Mouse (Mus musculus) myocyte (in vitro differentiated cells): Measurements from ENCODE around the gene Tle6. TPM values are rescaled to one million over a fixed set of nuclear protein-coding genes. Genes with fewer than 3 reads are reported as not detected.

ENCODE experiments used
- H3K27me3 ChIP-seq: one replicate; pipeline ENCODE4 v1.6.1; 2011; ENCODE audit not compliant: control insufficient read depth, insufficient read depth, insufficient read length
- H3K36me3 ChIP-seq: one replicate; pipeline ENCODE4 v1.6.1; 2011; ENCODE audit not compliant: control insufficient read depth, insufficient read depth
- H3K4me2 ChIP-seq: one replicate; pipeline ENCODE4 v1.6.1; 2011; ENCODE audit warnings: low read depth, control low read depth
- H3K4me3 ChIP-seq: one replicate; pipeline ENCODE4 v1.5.1; 2011; ENCODE audit warnings: mild to moderate bottlenecking, control low read depth, moderate library complexity
- H3K79me2 ChIP-seq: one replicate; pipeline ENCODE4 v1.6.1; 2011; ENCODE audit not compliant: control insufficient read depth, insufficient read depth
- H3ac ChIP-seq: one replicate; pipeline ENCODE4 v1.6.1; 2011; ENCODE audit not compliant: control insufficient read depth, insufficient read length
- CEBPB ChIP-seq: IDR thresholded peaks from 2 replicates; pipeline ENCODE4 v1.6.1; 2011; ENCODE audit warnings: mild to moderate bottlenecking, moderate library complexity; ENCODE audit not compliant: poor library complexity, insufficient read depth, severe bottlenecking
- E2F4 ChIP-seq: IDR thresholded peaks from one replicate; pipeline ENCODE4 v1.6.1; 2011; ENCODE audit warnings: mild to moderate bottlenecking, control low read depth, moderate library complexity; ENCODE audit not compliant: insufficient read depth
- MAX ChIP-seq: IDR thresholded peaks from one replicate; pipeline ENCODE4 v1.6.1; 2011; ENCODE audit warnings: low read depth, mild to moderate bottlenecking, control low read depth
- MYOD1 ChIP-seq, 3 experiments: IDR thresholded peaks; one replicate each; pipeline ENCODE4 v1.6.1; 2011; ENCODE audit warnings: control low read depth in 2 of 3, low read depth in 2 of 3, mild to moderate bottlenecking in 2 of 3, moderate library complexity in 1 of 3; ENCODE audit not compliant: insufficient read length in 2 of 3, control insufficient read depth in 1 of 3
- MYOG ChIP-seq, 3 experiments: IDR thresholded peaks; one replicate each; pipeline ENCODE4 v1.6.1; 2011; ENCODE audit warnings: control low read depth in 2 of 3, low read depth in 2 of 3, mild to moderate bottlenecking in 2 of 3; ENCODE audit not compliant: insufficient read length in 2 of 3, control insufficient read depth in 1 of 3, insufficient read depth in 1 of 3
- POLR2A ChIP-seq: IDR thresholded peaks from one replicate; pipeline ENCODE4 v1.6.1; 2011; ENCODE audit warnings: low read depth, mild to moderate bottlenecking, control low read depth, moderate library complexity; ENCODE audit not compliant: insufficient read length
- POLR2AphosphoS2 ChIP-seq: IDR thresholded peaks from one replicate; pipeline ENCODE4 v1.6.1; 2011; ENCODE audit warnings: low read depth, control low read depth; ENCODE audit not compliant: insufficient read length
- REST ChIP-seq: IDR thresholded peaks from one replicate; pipeline ENCODE4 v1.6.1; 2011; ENCODE audit warnings: mild to moderate bottlenecking, control low read depth, moderate library complexity; ENCODE audit not compliant: insufficient read depth, insufficient read length
- SRF ChIP-seq: IDR thresholded peaks from one replicate; pipeline ENCODE4 v1.6.1; 2011; ENCODE audit warnings: low read depth; ENCODE audit not compliant: control insufficient read depth, insufficient read length
- TCF12 ChIP-seq: IDR thresholded peaks from one replicate; pipeline ENCODE4 v1.6.1; 2011; ENCODE audit warnings: mild to moderate bottlenecking, control low read depth; ENCODE audit not compliant: poor library complexity, insufficient read depth, severe bottlenecking
- TCF3 ChIP-seq: IDR thresholded peaks from one replicate; pipeline ENCODE4 v1.6.1; 2011; ENCODE audit warnings: low read depth, control low read depth; ENCODE audit not compliant: insufficient read length
- USF1 ChIP-seq: IDR thresholded peaks from one replicate; pipeline ENCODE4 v1.6.1; 2011; ENCODE audit warnings: low read depth, mild to moderate bottlenecking, control low read depth, moderate library complexity
- polyA plus RNA-seq: library from polyadenylated mRNA; unstranded; fragments of >200 nt; fragmentation: generic; extraction: Trizol; gene quantifications from one replicate; pipeline ENCODE4 v1.2.1, GENCODE M21; 2012; ENCODE audit warnings: missing spikeins

The Tle6 gene
- polyA plus RNA-seq, 1 experiment: 15.3 TPM

DNA sequence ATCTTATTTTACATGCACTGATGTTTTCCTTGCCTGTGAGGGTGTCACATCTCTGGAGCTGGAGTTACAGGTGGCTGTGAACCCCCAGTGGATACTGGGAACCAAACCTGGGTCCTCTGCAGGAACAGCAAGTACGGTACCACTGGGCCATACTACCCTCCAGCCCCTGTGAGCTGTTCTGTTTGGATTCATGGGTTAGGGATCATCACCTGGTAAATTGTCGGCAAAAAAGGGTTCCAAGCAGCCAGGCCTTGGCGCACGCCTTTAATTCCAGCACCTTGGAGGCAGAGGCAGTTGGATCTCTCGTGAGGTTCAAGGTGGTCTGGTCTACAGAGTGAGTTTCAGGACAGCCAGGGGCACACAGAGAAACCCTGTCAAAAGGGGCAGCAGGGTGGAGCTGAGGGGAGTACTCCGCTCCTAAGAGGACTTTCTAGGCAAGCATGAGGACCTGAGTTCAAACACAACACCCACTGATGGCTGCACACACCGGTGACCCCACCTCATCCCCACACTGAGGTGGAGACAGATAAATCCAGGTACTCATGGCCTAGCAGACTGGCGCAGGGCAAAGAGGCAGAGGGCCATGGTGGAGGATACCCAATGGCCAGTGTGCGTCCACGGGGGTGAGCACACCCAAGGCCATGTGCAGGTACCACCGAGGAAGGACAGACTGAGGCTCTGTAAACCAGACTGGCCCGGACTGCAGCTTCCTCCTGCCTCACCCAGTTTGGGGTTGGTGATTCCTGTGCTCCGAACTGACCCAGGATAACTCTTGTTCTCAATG lies 53.9 kb downstream of the Tle6 start:
- no peaks in the 10 kb centered on the region for H3K27me3 ChIP-seq
- no peak overlapping the region for H3K4me2 ChIP-seq
- H3K4me3 ChIP-seq: no peak overlapping the region
- H3K79me2 ChIP-seq: peaks cover 27% of the 10 kb centered on the region
- no peak for TF ChIP-seq SRF
- TF ChIP-seq POLR2AphosphoS2: no peak
- H3K36me3 ChIP-seq: no peaks in the 10 kb centered on the region
- no peak overlapping the region for H3ac ChIP-seq

- Histone ChIP-seq H3K4me2 (no peak overlapping the region), H3K4me3 (no peak overlapping the region), H3K79me2 (peaks cover 34% of the 10 kb centered on the region), H3K27me3 (no peaks in the 10 kb centered on the region), H3K36me3 (no peaks in the 10 kb centered on the region), H3ac (no peak overlapping the region)
- no peak for TF ChIP-seq POLR2A
- TF ChIP-seq TCF3: no peak
- no peak for TF ChIP-seq SRF
- no peak for TF ChIP-seq TCF12
- no peak for TF ChIP-seq REST
- no peak for TF ChIP-seq CEBPB
- TF ChIP-seq MYOD1 (IDR thresholded peaks at IDR 0.05; ENCODE audit: control insufficient read depth in 1 of 3, insufficient read length in 2 of 3, low read depth in 2 of 3): no peak
- no peak for TF ChIP-seq USF1
- no peak for TF ChIP-seq POLR2AphosphoS2
- no peak for TF ChIP-seq MAX
- no peak for TF ChIP-seq MYOG (IDR thresholded peaks at IDR 0.05; ENCODE audit: control insufficient read depth in 1 of 3, insufficient read depth in 1 of 3, insufficient read length in 2 of 3, low read depth in 2 of 3)
These were observed 54.5 kb downstream of the Tle6 start for GRCm38 (mm10) chr10:81546332-81546731.

DNA sequence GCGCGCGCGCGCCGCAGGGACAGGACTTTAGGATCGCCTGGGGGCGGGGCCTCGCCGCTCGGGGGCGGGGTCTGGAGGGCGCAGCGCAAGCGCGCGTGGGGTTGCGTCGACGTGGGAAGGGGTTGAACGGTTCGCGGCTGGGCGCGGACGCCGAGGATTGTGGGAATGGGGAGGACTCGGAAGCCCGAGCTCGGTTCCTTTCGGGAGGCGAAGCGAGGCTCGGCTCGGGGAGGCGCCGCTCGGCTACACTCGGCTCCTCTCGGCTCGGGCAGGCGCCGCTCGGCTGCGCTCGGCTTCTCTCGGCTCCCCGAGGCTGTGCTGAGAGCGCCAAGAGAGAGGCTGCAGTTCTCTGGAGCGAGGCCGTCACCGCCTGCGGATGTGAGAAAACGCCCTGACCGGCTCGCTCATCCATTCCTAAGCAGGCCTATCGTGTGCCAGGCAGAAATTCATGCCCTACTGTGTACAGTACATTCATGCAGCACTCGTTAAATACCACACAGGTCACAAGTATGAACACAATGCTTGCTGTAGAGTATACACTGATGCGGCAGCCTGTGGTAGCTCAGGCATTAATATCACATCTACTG lies 55.6 kb downstream of the Tle6 start, which contains the start of gene Gna11:
Gna11 (minus strand) TSS at position 30 of the 587 bp plus-strand sequence.
- Histone ChIP-seq H3K36me3 (no peaks in the 10 kb centered on the region), H3ac (peak within 1 kb of the TSS; percentile 82), H3K27me3 (no peaks in the 10 kb centered on the region), H3K4me2 (peak within 1 kb of the TSS; percentile 98), H3K79me2 (peaks cover 45% of the 10 kb centered on the region), H3K4me3 (peak within 1 kb of the TSS; percentile 44)
- TF ChIP-seq E2F4 (peak; percentile 7), TCF3 (no peak), POLR2A (peak; percentile 61), MAX (no peak)

GRCm38 (mm10) chr10:81544296-81545160 lies 56.3 kb downstream of the Tle6 start:
- peak; percentile 77 for TF ChIP-seq POLR2A
- TF ChIP-seq POLR2AphosphoS2: peak; percentile 22
- TF ChIP-seq MAX: no peak
- TF ChIP-seq E2F4: no peak
- no peak for TF ChIP-seq USF1
- no peak for TF ChIP-seq TCF12
- TF ChIP-seq MYOG (IDR thresholded peaks at IDR 0.05; ENCODE audit: control insufficient read depth in 1 of 3, insufficient read depth in 1 of 3, insufficient read length in 2 of 3, low read depth in 2 of 3): peak in 2 of 3 experiments; percentile 14 to 57
- no peak for TF ChIP-seq CEBPB
- TF ChIP-seq TCF3: no peak
- no peak for TF ChIP-seq REST
- no peak for TF ChIP-seq SRF
- TF ChIP-seq MYOD1 (IDR thresholded peaks at IDR 0.05; ENCODE audit: control insufficient read depth in 1 of 3, insufficient read length in 2 of 3, low read depth in 2 of 3): peak in 1 of 3 experiments; percentile 41
- Histone ChIP-seq H3K79me2 (peaks cover 52% of the 10 kb centered on the region), H3K27me3 (no peaks in the 10 kb centered on the region), H3K4me2 (peak overlapping the region; percentile 98), H3K36me3 (no peaks in the 10 kb centered on the region), H3K4me3 (peak overlapping the region; percentile 44), H3ac (peak overlapping the region; percentile 82)

DNA sequence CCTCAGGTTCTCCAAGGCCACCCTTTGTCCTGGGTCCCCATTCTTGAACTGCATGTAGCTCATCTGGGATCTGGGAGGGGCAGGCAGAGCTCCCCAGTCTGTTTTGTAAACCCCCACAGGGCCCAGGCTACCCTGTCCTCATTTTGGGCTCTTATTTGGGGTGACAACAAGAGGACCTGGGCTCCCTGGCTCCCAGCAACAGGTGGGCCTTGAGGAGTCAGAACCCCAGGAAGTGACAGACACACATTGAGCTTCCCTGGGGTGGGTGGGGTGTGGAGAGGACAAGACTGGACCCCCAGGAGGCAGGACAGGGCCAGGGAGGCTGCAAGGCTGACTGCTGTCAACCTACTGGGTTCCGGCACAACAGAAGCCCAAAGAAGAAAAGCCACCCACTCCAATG lies 57.2 kb downstream of the Tle6 start:
- H3K4me2 ChIP-seq: peak overlapping the region; percentile 98
- H3ac ChIP-seq: peak overlapping the region; percentile 82
- no peaks in the 10 kb centered on the region for H3K36me3 ChIP-seq
- peak overlapping the region; percentile 44 for H3K4me3 ChIP-seq
- no peak for TF ChIP-seq E2F4
- TF ChIP-seq MYOG (IDR thresholded peaks at IDR 0.05; ENCODE audit: control insufficient read depth in 1 of 3, insufficient read depth in 1 of 3, insufficient read length in 2 of 3, low read depth in 2 of 3): no peak
- TF ChIP-seq MAX: no peak
- TF ChIP-seq CEBPB: no peak
- TF ChIP-seq TCF12: no peak
- no peak for TF ChIP-seq MYOD1 (IDR thresholded peaks at IDR 0.05; ENCODE audit: control insufficient read depth in 1 of 3, insufficient read length in 2 of 3, low read depth in 2 of 3)
- no peak for TF ChIP-seq SRF
- no peak for TF ChIP-seq USF1
- TF ChIP-seq POLR2AphosphoS2: no peak
- TF ChIP-seq TCF3: no peak
- no peak for TF ChIP-seq REST
- TF ChIP-seq POLR2A: no peak
- H3K79me2 ChIP-seq: peaks cover 55% of the 10 kb centered on the region
- H3K27me3 ChIP-seq: no peaks in the 10 kb centered on the region
